Mouse (Mus musculus): ENCODE measurements around the gene Raly. TPM values are rescaled to one million over a fixed set of nuclear protein-coding genes. Genes with fewer than 3 reads are reported as not detected.

Raly gene
- polyA plus RNA-seq, 1 experiment from 2014 or later, result 34.6 TPM

DNA sequence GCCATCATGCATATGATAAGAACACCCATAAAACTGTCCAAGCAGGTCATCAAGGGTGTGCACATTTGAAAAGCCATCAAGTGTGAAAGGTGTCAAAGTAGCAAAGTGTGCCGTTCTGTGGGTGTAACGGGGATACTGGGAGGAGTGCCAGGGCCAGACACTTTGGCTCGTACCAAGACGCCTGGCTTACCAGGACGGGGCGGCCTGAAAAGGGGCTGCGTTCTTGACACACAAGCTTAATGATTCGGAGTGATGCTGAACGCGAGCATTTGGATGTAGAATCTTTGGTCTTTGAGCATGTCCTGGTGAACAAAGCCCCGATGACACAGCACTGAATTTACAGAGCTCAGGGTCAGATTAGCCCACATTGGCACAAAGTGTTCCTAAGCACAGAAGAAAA is 4.1 kb upstream of the Raly start:
- 0 out of 2 replicates have a peak, but pooled peaks cover 2% of the 10 kb centered on the region for H3K4me1 ChIP-seq (replicated peaks)
- WGBS, result 76% methylated on average over 11 of the region's 11 CpGs
- no peak for ATAC-seq

DNA sequence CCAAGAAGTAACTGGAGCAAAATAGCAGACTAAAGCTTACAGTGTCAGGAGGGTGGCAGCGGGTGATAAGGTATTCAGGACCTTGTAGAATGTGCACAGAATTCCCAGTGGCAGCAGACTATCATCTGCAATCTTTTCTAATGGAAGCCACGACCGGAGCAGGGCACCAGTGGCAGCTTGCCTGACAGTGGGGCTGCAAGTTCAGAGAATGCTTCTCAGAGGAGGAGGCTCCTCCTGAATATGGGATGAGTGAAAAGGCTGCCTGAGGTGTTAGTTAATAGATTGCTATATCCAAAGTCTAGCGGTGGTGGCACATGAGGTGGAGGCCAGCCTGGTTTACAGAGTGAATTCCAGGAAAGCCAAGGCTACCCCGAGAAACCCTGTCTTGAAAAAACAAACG is 1.5 kb upstream of the Raly start:
- 67% methylated on average over 6 of the region's 6 CpGs for WGBS
- no peak for ATAC-seq
- no peak overlapping the region for H3K4me3 ChIP-seq (replicated peaks)
- H3K9me3 ChIP-seq, result no peaks in the 10 kb centered on the region
- no peaks in the 10 kb centered on the region for H3K36me3 ChIP-seq
- no peak overlapping the region for H3K9ac ChIP-seq
- H3K4me2 ChIP-seq (replicated peaks), result no peak overlapping the region
- H3K27me3 ChIP-seq (replicated peaks), result no peaks in the 10 kb centered on the region
- H3K4me1 ChIP-seq (replicated peaks), result peaks cover 14% of the 10 kb centered on the region; the same call in 1 of the 2 replicates
- H3K27ac ChIP-seq, result no peak overlapping the region

More for the DNA sequence above, 4.1 kb upstream of the Raly start:
- Histone ChIP-seq H3K4me2 (replicated peaks) (no peak overlapping the region), H3K9ac (no peak overlapping the region), H3K36me3 (no peaks in the 10 kb centered on the region), H3K4me3 (replicated peaks) (no peak overlapping the region), H3K27me3 (replicated peaks) (no peaks in the 10 kb centered on the region), H3K27ac (no peak overlapping the region), H3K9me3 (no peaks in the 10 kb centered on the region)

DNA sequence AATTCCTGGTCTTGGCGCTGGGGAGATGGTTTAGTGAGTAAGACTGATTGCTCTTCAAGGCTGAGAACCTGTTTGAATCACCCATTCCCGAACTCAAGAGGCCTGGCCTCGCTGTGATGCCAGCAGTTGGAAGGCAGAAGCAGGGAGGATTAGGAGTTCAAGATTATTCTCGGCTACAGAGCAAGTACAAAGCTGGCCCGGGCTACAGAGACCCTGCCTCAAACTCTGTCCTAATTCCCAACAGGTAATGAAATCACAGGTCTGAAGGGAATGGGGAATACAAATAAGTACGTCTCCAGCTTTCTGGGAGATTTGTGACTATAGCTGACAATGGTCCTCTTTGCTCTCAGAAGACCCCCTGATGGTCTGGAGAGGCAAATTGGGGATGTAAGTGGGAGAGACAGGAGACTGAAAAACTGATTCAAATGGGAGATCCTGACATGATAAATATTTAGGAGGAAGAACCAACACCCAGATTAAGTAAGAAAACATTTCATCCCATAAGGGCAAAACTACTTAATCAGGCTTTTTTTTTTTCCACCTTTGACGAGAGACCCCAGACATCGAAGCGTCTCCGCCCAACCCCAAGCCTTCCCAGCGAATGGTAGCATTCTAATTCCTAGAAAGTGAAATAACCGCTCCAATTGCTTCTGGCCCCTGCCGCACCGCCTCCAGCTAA is 780 bp upstream of the Raly start:
- H3K27me3 ChIP-seq (replicated peaks), result no peaks in the 10 kb centered on the region
- no peak for ATAC-seq
- peak overlapping the region; percentile 54 for H3K4me2 ChIP-seq (replicated peaks)
- no peaks in the 10 kb centered on the region for H3K9me3 ChIP-seq
- H3K4me3 ChIP-seq (replicated peaks), result peak overlapping the region; percentile 89
- no peaks in the 10 kb centered on the region for H3K36me3 ChIP-seq
- 6% methylated on average over 14 of the region's 14 CpGs for WGBS
- peaks cover 16% of the 10 kb centered on the region; the same call in 1 of the 2 replicates for H3K4me1 ChIP-seq (replicated peaks)
- no peak overlapping the region for H3K27ac ChIP-seq
- H3K9ac ChIP-seq, result peak overlapping the region; percentile 20; the same call in 1 of the 2 replicates

DNA sequence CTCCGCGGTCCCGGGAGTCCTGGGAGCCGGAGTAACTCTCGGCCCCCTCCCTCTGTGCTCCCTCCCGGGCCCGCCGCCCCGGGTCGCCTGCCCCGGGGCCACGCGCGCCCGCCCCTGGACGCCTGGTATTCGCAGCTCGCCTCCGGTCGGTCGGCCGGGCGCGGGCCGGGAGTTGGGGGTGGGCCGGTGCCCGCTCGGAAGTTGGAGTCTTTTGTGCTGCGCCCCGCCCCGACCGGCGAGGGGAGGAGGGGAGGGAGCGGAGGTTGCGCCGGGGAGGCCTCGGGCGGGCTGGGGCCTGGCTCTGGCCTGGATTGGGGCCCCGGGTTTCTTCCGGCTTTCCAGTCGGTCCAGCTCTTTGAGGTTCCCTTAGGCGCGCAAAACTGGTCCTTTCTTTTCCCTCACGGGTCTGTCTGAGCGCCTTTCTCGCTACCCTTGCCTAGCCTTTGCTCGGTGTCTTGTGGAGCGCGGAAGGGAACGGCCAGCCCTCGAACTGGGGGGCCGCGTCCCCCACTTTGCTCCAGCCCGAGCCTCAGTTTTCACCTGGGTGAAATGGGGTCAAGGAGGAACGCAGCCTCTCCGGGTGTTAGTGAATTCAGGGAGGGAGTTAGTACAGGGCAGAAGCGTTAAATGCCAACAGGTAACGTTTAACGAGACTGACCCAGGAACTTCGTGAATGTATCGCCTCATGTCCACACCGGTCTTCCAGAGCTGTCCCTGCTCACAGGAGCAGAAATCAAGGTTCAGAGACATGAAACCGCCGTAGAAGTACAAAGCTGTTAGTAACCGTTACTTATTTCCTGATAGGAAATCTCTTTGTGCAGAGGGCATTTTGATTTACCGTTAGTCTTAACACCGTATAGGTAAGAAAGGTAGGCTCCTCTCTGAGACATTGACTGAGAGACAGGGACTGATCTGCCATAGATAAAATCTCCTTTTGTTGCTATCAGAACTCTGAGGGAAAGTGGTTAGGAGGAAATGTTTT is 1.1 kb downstream of the Raly start:
- Histone ChIP-seq H3K27me3 (replicated peaks) (no peaks in the 10 kb centered on the region), H3K9ac (peak overlapping the region; percentile 96), H3K27ac (peak overlapping the region; percentile 99), H3K4me2 (replicated peaks) (peak overlapping the region; percentile 64), H3K4me3 (replicated peaks) (peak overlapping the region; percentile 89), H3K9me3 (no peaks in the 10 kb centered on the region), H3K36me3 (no peaks in the 10 kb centered on the region), H3K4me1 (replicated peaks) (peaks cover 16% of the 10 kb centered on the region; the same call in 1 of the 2 replicates)
- peak; percentile 61 for ATAC-seq
- under 1% methylated on average over 66 of the region's 67 CpGs for WGBS

DNA sequence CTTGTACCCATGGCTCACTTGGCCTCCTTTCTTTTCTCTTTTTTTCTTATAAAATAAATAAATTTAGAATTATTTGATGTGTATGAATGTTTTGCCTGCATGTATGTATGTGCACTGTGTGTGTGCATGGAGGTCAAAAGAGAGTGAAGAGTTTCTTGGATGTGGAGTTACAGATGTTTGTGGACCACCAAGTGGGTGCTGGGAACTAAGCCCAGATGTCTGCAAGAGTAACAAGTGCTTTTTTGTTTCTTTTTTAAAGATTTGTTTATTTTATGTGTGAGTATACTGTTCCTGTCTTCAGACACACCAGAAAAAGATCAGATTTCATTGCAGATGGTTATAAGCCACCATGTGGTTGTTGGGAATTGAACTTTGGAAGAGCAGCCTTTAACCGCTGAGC is 12.5 kb downstream of the Raly start:
- ATAC-seq, result no peak
- Histone ChIP-seq H3K4me2 (replicated peaks) (no peak overlapping the region), H3K4me3 (replicated peaks) (no peak overlapping the region), H3K4me1 (replicated peaks) (peaks cover 7% of the 10 kb centered on the region), H3K27ac (no peak overlapping the region), H3K27me3 (replicated peaks) (no peaks in the 10 kb centered on the region), H3K9ac (no peak overlapping the region), H3K36me3 (no peaks in the 10 kb centered on the region), H3K9me3 (no peaks in the 10 kb centered on the region)
- 80% methylated on average over 1 of the region's 1 CpGs for WGBS

DNA sequence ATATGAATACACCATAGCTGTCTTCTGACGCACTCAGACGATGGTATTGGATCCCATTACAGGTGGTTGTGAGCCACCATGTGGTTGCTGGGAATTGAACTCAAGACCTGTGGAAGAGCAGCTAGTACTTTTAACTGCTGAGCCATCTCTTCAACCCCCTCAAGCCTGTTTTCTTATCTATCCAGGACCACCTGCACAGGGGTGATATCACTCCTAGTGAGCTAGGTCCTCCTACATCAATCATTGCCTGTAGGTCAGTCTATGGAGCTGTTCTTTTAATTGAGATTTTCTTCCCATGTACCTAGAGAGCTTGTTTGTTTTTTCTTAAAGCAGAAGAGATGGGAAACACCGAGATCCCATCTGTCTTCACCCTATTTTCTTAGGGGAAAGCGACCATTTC is 12.9 kb downstream of the Raly start:
- Histone ChIP-seq H3K27me3 (replicated peaks) (no peaks in the 10 kb centered on the region), H3K4me1 (replicated peaks) (peaks cover 10% of the 10 kb centered on the region), H3K9ac (no peak overlapping the region), H3K36me3 (no peaks in the 10 kb centered on the region), H3K4me3 (replicated peaks) (no peak overlapping the region), H3K9me3 (no peaks in the 10 kb centered on the region), H3K27ac (no peak overlapping the region), H3K4me2 (replicated peaks) (no peak overlapping the region)
- WGBS, result 71% methylated on average over 4 of the region's 4 CpGs
- no peak for ATAC-seq

DNA sequence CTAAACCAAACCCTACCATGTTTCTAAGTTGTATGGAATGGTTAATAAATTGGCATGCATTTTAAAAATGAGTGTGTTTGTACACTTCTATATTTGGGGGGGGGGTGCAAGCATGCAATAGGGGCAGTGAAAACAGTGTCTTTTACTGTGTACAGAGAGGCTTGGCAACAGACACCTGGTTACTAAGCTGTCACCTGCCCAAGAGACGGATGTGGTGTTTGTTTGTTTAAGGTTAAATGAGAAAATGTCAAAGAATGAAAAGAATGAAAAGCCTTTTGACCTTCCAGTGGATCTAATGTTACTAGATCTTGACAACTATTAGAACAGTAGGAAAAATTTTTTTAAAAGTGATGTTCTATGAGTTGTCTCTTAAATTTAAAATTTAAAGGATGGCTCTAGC is 16.8 kb downstream of the Raly start:
- ATAC-seq, result no peak
- no peak overlapping the region for H3K9ac ChIP-seq
- no peak overlapping the region for H3K4me3 ChIP-seq (replicated peaks)
- WGBS, result 58% methylated on average over 1 of the region's 1 CpGs
- no peak overlapping the region for H3K4me2 ChIP-seq (replicated peaks)
- no peaks in the 10 kb centered on the region for H3K27me3 ChIP-seq (replicated peaks)
- H3K9me3 ChIP-seq, result no peaks in the 10 kb centered on the region
- peaks cover 20% of the 10 kb centered on the region for H3K4me1 ChIP-seq (replicated peaks)
- H3K27ac ChIP-seq, result no peak overlapping the region
- H3K36me3 ChIP-seq, result no peaks in the 10 kb centered on the region

DNA sequence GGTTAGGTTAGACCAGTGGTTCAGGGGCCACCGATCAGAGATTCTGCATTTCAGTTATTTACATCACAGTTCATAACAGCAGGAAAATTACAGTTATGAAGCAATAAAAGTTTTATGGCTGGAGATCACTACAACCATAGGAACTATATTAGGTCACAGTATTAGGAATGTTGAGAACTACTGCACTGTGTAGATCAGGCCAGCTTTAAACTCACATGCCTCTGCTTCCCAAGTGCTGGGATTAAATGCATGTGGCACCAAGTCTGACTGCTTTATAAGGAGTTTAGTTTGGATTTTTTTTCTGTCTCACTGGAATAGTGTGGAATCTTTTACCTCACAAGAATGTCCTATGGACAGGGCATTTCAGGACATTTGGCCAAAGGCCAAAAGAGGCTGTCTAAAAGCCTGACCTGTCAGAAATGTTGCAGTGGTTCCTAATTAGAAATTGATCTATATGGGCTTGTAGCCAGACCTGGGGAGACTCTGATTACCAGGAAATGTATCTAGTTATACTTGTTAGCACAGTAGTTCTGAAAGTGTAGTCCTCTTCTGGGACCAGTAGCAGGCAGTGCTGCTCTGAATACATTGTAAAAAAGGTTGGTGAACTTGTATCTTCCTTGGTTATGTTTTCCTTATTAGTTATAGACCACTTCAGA is 18.3 kb downstream of the Raly start:
- Histone ChIP-seq H3K9ac (no peak overlapping the region), H3K4me2 (replicated peaks) (no peak overlapping the region), H3K27me3 (replicated peaks) (no peaks in the 10 kb centered on the region), H3K9me3 (no peaks in the 10 kb centered on the region), H3K4me3 (replicated peaks) (no peak overlapping the region), H3K27ac (no peak overlapping the region), H3K4me1 (replicated peaks) (peaks cover 15% of the 10 kb centered on the region), H3K36me3 (no peaks in the 10 kb centered on the region)
- WGBS, result 45% methylated on average over 1 of the region's 1 CpGs
- ATAC-seq, result peak; percentile 73

DNA sequence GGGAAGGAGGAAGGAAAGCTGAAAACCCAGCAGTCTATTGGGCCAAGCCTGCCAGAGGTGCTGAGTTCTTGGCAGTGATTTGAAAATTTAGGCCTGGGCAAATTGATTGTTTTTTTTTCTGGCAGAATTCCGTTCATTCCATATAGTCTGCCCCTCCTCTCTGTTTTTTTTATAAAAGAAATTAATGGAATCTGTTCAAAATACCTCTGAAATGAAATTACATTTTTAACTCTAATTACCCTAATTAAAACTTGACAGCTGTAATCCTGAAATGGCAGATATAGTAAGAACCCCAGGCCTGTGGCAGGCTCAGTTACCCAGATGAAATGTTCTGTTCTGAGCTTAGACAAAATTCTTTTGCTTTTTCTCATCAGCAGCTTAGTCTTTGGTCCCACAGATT is 19.9 kb downstream of the Raly start:
- no peaks in the 10 kb centered on the region for H3K9me3 ChIP-seq
- no peaks in the 10 kb centered on the region for H3K36me3 ChIP-seq
- H3K27me3 ChIP-seq (replicated peaks), result no peaks in the 10 kb centered on the region
- no peak overlapping the region for H3K9ac ChIP-seq
- no peak overlapping the region for H3K4me3 ChIP-seq (replicated peaks)
- H3K27ac ChIP-seq, result no peak overlapping the region
- 56% methylated on average over 1 of the region's 1 CpGs for WGBS
- no peak overlapping the region for H3K4me2 ChIP-seq (replicated peaks)
- ATAC-seq, result no peak
- peaks cover 13% of the 10 kb centered on the region for H3K4me1 ChIP-seq (replicated peaks)

DNA sequence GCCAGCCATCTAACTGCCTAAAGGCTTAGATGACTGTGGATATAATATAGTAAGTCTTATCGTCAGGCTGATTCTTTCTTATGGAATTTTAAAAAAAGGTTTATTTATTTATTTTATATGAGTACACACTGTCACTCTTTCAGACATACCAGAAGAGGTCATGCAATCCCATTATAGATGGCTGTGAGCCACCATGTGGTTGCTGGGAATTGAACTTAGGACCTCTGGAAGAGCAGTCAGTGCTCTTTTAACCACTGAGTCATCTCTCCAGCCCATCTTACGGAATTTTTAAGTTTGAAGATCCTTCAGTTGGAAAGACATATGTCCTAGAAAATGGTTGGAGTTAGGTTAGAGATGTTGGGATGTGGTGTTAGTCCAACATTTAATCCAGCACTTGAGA is 22.5 kb downstream of the Raly start:
- H3K4me3 ChIP-seq (replicated peaks), result no peak overlapping the region
- H3K9me3 ChIP-seq, result no peaks in the 10 kb centered on the region
- no peaks in the 10 kb centered on the region for H3K36me3 ChIP-seq
- H3K4me2 ChIP-seq (replicated peaks), result no peak overlapping the region
- peaks cover 13% of the 10 kb centered on the region for H3K4me1 ChIP-seq (replicated peaks)
- WGBS, result 81% methylated on average over 2 of the region's 2 CpGs
- no peak for ATAC-seq
- H3K27me3 ChIP-seq (replicated peaks), result no peaks in the 10 kb centered on the region
- no peak overlapping the region for H3K27ac ChIP-seq
- H3K9ac ChIP-seq, result no peak overlapping the region

DNA sequence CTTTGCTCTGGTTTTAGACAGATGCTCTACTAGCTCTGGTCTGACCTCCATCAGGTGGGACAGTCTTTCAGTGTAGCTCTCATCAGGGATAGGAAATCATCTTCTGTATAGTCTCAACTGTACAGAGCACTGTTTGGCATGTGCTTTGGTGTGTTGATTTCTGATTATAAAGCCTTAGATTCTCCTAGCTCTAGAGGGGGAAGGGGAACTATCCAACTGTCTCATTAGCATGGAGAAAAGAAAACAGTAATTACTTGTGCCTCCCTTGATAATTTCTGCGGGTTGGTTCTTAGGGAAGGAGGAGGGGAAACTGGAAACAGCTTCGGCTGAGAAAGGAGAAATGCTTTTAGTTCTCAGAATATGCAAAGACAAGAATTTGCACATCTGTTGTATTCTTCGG is 26.2 kb downstream of the Raly start:
- no peak overlapping the region for H3K4me3 ChIP-seq (replicated peaks)
- 61% methylated on average over 3 of the region's 3 CpGs for WGBS
- no peaks in the 10 kb centered on the region for H3K36me3 ChIP-seq
- no peak overlapping the region for H3K9ac ChIP-seq
- no peak for ATAC-seq
- no peaks in the 10 kb centered on the region for H3K4me1 ChIP-seq (replicated peaks)
- H3K27ac ChIP-seq, result no peak overlapping the region
- H3K27me3 ChIP-seq (replicated peaks), result no peaks in the 10 kb centered on the region
- no peaks in the 10 kb centered on the region for H3K9me3 ChIP-seq
- H3K4me2 ChIP-seq (replicated peaks), result no peak overlapping the region

DNA sequence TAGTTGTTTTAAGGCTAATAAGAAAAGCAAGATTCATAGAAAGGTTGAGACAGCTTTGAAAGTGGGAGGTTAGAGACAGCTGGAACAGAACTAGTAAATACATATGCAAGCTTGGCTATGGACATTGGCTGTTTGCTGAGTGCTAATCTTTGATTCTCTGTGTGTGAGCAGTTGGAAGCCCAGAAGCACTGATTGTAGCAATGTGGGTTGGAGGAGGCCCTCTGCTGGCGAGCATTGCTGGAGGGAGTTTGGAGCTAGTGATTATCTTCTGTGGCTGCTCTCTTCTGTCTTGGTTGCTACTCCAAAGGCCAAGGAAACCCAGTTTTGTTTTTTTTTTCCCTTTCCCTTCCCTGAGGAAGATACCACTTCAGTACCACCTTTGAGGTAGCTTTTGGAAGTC is 26.9 kb downstream of the Raly start:
- WGBS, result 38% methylated on average over 1 of the region's 1 CpGs

More for the DNA sequence above, 26.9 kb downstream of the Raly start:
- ATAC-seq, result no peak
- Histone ChIP-seq H3K4me2 (replicated peaks) (no peak overlapping the region), H3K27me3 (replicated peaks) (no peaks in the 10 kb centered on the region), H3K36me3 (no peaks in the 10 kb centered on the region), H3K4me1 (replicated peaks) (no peaks in the 10 kb centered on the region), H3K4me3 (replicated peaks) (no peak overlapping the region), H3K9ac (no peak overlapping the region), H3K27ac (no peak overlapping the region), H3K9me3 (no peaks in the 10 kb centered on the region)
